Mouse (Mus musculus) cerebellum, postnatal 25 days (tissue): ENCODE data around the gene Krt8.

Experiments used
- DNase-seq, 2 experiments: peaks; one replicate each; pipeline ENCODE4 v3.0.0; 2021; ENCODE audit warnings: mixed read lengths in 2 of 2

Krt8 gene

DNA sequence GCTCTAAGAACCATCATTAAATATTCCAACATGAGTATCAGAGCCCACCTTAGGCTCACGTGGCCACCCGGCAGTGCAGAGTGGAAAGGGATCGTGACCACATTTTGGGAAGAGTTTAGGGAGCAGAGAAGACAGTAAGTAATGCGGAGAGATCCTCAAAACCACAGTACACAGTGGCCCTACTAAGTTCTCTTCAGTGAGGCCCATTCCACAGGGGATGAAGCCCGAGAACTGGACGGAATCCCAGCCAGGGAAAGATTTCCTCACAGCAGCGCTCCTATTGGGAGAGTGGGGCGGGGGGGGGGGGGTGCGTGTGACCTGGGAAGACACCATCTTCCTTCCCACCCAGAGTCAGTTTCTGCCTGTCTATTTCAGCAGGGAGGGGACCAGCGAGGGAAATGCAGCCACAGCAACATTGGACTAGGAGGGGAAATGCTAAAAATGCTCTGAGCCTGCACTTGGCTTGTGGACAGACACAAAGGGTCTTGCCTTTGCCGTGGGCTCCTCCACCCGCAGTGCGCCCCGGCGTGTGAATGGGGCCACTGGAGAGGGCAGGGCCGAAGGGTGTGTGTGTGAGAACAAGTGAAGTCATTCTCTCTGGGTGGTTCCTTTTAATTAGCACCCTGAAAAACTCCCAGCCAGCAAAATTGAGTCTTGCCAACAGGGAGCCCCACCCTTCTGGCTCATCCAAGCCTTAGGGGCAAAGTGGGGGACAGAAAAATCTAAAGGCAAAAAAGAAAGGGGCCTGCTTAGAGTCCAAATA is 30.0 kb downstream of the Krt8 start:
- no peak for DNase-seq

DNA sequence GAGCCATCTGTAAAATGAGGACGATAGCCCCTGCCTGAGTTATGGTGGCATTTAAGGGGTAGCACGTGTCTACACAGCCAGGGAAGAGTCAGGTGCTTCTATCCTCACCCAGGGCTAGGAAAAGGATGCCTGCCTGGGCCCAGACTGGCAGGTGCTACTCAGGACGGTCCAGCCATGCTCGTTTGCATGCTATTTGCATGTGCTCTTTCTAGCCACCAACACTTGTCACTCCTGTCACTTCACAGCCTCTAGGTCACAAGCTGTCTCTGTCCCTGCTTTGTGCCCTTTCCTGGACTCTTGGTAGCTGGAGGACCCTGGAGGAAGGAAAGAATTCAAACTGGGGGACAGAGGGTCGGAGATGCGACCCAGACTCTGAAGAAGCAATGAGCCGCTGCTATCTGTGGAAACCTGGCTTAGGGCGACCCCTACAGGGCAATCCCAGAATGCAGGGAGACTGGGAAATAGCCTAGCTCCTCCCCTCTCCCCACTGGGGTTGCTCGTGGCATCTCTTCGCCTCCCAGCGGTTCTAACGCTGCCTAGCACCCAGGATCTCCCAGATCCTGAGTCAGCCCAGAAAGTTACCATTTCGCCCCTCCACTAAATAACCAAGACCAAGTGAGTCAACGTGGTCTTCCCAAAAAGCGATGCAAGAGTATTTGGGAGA is 30.7 kb downstream of the Krt8 start:
- DNase-seq: peak; percentile 89 to 91

DNA sequence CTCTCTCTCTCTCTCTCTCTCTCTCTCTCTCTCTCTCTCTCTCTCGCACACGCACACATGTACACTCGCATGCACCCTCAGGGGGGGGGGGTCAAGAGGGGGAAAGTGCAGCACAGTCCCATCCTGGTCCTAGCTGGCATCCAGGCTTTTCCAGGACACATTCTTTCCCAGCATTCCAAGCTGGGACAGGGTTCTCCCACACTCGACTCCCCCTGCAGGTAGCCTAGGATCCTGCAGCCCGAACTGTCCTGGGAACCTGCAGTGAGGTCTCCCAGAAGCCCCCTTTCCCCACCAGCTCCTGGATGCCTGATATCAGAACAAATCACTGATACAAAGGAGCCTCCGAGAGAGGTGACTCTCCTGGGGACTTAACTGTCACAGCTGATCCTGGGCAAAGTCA is 33.7 kb downstream of the Krt8 start:
- peak; percentile 29 to 62 for DNase-seq

DNA sequence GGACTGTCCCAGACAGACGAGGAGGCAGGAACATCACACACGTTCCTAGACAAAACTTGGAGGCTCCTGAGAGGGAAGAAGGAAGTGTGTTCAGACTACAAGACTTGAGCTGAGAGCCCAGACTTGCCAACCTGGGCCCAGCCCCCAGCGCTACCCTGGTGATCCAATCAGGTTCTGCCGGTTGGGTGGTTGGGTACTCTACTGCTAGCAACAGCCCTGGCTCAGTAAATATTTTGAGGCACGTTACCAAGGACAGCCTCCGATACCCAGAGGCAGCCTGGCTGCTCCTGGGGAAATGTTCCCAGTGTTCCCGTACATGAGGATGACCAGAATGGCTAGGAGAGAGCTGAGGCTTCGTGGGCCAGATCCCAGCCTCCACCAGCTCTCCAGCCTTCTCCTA is 37.5 kb downstream of the Krt8 start:
- DNase-seq: no peak

DNA sequence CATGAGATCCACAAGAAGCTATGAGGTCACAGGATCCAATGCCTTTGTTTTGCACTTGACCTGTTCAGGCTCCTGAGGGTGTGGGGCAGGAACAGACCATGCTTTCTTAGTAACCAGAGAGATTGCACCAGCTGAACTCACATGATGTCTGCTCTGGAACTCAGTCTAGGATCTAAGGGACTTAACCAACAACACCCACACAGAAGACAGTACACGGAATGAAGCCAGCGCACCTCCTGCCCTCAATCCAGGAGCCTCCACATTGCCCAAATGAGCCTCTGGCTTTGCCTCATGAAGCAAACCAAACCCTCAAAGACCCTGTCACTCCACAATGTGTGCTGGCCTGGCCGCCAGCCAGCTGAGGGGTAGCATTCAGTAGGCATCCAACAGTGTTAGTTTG is 45.4 kb downstream of the Krt8 start:
- no peak for DNase-seq

DNA sequence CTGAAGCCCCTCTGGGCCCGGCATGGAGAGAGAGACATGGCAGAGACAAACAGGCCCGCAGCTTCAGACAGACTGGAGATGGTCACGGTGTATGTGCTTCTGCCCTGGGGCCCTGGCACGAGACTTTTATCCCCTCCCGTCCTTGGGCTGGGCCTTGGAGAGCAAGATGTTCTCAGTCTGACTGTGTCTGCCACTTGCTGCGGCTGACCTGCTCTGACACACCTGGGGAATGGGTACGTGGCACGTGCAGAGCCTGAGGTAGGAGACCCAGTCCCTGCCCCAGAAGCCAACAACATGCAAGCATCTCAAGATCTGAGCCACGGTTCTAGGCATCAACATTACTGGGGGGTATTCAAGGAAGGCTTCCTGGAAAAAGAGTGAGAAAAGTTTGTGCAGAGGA is 50.1 kb downstream of the Krt8 start, which contains the start of gene Krt78:
Krt78 (minus strand) TSS at position 101 of the 400 bp plus-strand sequence.
- DNase-seq: no peak

DNA sequence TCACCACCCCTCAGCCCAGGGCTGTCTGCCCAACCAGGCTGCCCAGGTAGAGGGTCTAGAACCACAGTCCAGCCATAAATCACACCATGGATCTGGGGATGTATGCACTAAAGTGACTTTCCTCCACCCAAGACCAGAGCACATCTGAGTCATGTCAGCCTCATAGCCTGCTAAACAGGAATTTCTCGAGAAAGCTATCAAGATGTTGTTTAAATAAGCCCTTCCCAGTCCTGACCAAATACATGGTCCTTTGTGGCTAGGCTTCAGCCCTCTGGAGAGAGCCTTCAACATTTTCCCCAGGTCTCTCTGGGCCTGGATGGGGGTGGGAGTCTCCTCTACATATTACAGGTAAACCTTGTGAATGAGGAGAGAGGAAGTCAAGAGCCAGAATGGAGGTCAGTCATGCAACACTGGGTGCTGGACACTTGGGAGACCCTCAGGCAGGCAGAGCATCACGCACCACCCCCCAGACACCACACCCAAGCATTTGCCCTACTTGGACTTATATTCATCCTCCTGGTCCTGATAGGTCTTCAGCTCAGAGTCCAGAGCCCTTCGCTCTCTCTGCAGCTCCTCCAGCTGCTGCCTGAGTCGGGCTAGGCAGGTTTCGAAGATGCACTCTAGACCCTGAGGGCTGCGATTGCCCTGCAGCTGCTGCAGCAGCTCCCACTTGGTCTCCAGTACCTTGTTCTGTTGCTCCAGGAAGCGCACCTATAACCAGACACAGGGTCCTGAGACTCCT is 51.4 kb downstream of the Krt8 start:
- no peak for DNase-seq
